Mouse (Mus musculus) testis, adult 2 months (tissue): ENCODE measurements at regions not wholly inside any gene's neighbourhood (a gene's known extent, or its start where the extent isn't known, plus 50 kb on each side); places are given as distances from the start of the nearest gene placed in this dataset.

Experiments used
- H3K27ac ChIP-seq: fragments of 200-500 bp; 2 replicates; pipeline ENCODE4 v1.5.1; 2012; ENCODE audit warnings: low read depth, low read length; ENCODE audit not compliant: control insufficient read depth, insufficient read depth
- H3K27me3 ChIP-seq: fragments of 200-500 bp; 2 replicates; pipeline ENCODE4 v1.6.1; 2012; ENCODE audit warnings: mild to moderate bottlenecking, low read length, moderate library complexity; ENCODE audit not compliant: control insufficient read depth, insufficient read depth
- H3K36me3 ChIP-seq: fragments of 200-500 bp; 2 replicates; pipeline ENCODE4 v1.6.1; 2012; ENCODE audit warnings: mild to moderate bottlenecking, low read length; ENCODE audit not compliant: control insufficient read depth, insufficient read depth
- H3K4me1 ChIP-seq: fragments of 200-500 bp; 2 replicates; pipeline ENCODE4 v1.6.1; 2012; ENCODE audit warnings: low read length; ENCODE audit not compliant: control insufficient read depth, insufficient read depth
- H3K4me3 ChIP-seq: fragments of 200-500 bp; 2 replicates; pipeline ENCODE4 v1.5.1; 2012; ENCODE audit warnings: low read depth, mild to moderate bottlenecking, low read length, moderate library complexity, mixed read lengths; ENCODE audit not compliant: control insufficient read depth
- CTCF ChIP-seq: fragments of 200-500 bp; IDR thresholded peaks from 2 replicates; pipeline ENCODE4 v1.5.1; 2012; ENCODE audit warnings: low read depth, mild to moderate bottlenecking, inconsistent platforms, low read length, moderate library complexity; ENCODE audit not compliant: control insufficient read depth, insufficient read depth, insufficient replicate concordance
- POLR2A ChIP-seq: fragments of 200-500 bp; IDR thresholded peaks from 2 replicates; pipeline ENCODE4 v1.6.1; 2012; ENCODE audit warnings: low read depth, mild to moderate bottlenecking, inconsistent platforms, low read length, moderate library complexity; ENCODE audit not compliant: control insufficient read depth

DNA sequence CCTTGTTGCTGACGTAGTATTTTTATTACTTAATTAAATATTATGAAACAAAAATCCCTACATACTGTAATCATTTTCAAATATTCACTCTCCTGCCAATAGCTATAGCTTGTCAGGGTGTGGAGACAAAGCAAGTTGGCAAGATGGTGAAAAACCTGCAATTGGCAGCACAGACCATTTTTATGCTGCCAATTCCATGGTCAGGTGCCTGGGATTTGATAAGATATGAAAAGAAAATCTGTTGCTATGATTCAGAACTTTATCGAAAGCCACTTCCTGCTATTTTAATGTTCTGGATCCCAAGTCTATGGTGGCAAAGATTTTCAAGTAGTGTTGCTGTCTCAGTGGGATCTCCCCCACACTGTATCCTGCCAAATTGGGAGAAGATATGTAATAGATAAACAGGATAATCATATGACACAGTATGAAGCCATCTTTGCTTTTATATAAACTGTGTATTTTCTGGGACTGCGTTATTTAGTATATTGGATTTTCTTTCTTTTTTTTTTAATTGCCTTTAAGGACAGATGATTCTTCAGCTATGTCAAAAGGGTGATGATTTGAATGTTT is 165.3 kb upstream of the Lrrc3b start:
- Histone ChIP-seq H3K36me3 (no peaks in the 10 kb centered on the region), H3K4me1 (no peaks in the 10 kb centered on the region), H3K4me3 (no peak overlapping the region), H3K27me3 (no peaks in the 10 kb centered on the region), H3K27ac (no peak overlapping the region)
- TF ChIP-seq CTCF = no peak
- TF ChIP-seq POLR2A = no peak

GRCm38 (mm10) chr14:15610166-15610565 is 171.4 kb upstream of the Lrrc3b start:
- Histone ChIP-seq H3K36me3 (no peaks in the 10 kb centered on the region), H3K27me3 (no peaks in the 10 kb centered on the region), H3K27ac (no peak overlapping the region), H3K4me1 (no peaks in the 10 kb centered on the region), H3K4me3 (no peak overlapping the region)
- TF ChIP-seq POLR2A = no peak
- no peak for TF ChIP-seq CTCF

DNA sequence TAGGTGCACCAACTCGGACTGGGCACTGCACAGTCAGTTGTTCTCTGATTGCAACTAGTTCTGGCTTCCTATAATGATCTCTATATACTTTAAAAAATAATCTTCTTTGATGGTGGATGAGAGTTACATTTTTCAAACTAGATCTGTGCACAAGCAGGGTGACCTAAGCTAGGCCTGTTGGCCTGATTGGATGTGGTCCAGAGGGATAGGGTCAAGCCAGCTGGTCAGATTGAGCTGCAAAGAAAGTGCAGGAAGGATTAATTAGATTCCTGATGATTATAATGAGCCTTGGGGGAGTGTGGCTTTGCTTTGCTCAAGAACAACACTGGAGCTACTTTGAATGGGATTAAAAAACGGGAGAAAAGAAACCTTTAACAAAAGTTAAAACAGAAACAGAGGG is 195.8 kb upstream of the Lrrc3b start:
- no peaks in the 10 kb centered on the region for H3K4me1 ChIP-seq
- no peak overlapping the region for H3K4me3 ChIP-seq
- no peaks in the 10 kb centered on the region for H3K36me3 ChIP-seq
- no peaks in the 10 kb centered on the region for H3K27me3 ChIP-seq
- TF ChIP-seq POLR2A (no peak), CTCF (no peak)
- no peak overlapping the region for H3K27ac ChIP-seq

- Histone ChIP-seq H3K4me3 (no peak overlapping the region), H3K36me3 (no peaks in the 10 kb centered on the region), H3K4me1 (no peaks in the 10 kb centered on the region), H3K27ac (no peak overlapping the region), H3K27me3 (no peaks in the 10 kb centered on the region)
- TF ChIP-seq CTCF (no peak), POLR2A (no peak)
Measured at GRCm38 (mm10) chr14:15637681-15638080, 198.9 kb upstream of the Lrrc3b start.

- Histone ChIP-seq H3K27me3 (no peaks in the 10 kb centered on the region), H3K27ac (no peak overlapping the region), H3K4me1 (no peaks in the 10 kb centered on the region), H3K4me3 (no peak overlapping the region), H3K36me3 (no peaks in the 10 kb centered on the region)
- no peak for TF ChIP-seq CTCF
Measured at GRCm38 (mm10) chr14:15638869-15639268, 200.1 kb upstream of the Lrrc3b start.

DNA sequence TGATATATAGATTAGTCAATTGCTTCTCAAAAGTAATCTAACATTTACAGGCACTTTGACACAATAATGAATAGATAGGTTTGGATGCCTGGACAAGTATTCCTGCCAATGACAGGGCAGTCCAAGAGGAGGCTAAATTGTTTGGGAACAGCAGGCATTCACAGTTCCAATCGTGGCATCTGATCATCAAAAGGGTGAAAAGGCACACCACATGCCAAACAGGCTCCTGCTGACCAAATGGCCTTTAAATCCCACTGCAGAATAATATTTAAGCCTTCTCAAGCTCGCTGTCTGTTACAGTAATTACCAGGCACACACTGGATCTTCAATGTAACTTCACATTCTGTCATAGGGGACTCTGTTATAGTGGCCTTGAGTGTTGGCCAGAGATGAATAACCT is 222.1 kb upstream of the Lrrc3b start:
- no peak for TF ChIP-seq CTCF
- no peak for TF ChIP-seq POLR2A
- Histone ChIP-seq H3K4me3 (no peak overlapping the region), H3K4me1 (no peaks in the 10 kb centered on the region), H3K27me3 (no peaks in the 10 kb centered on the region), H3K36me3 (no peaks in the 10 kb centered on the region), H3K27ac (no peak overlapping the region)

GRCm38 (mm10) chr14:15672292-15672691 is 233.5 kb upstream of the Lrrc3b start:
- Histone ChIP-seq H3K4me1 (no peaks in the 10 kb centered on the region), H3K36me3 (no peaks in the 10 kb centered on the region), H3K27me3 (no peaks in the 10 kb centered on the region), H3K4me3 (no peak overlapping the region), H3K27ac (no peak overlapping the region)
- TF ChIP-seq POLR2A (no peak), CTCF (no peak)

- TF ChIP-seq POLR2A (no peak), CTCF (no peak)
Measured at GRCm38 (mm10) chr14:15677218-15677617, 238.4 kb upstream of the Lrrc3b start.

More at GRCm38 (mm10) chr14:15677218-15677617, 238.4 kb upstream of the Lrrc3b start:
- Histone ChIP-seq H3K4me3 (no peak overlapping the region), H3K36me3 (no peaks in the 10 kb centered on the region), H3K27ac (no peak overlapping the region), H3K4me1 (no peaks in the 10 kb centered on the region), H3K27me3 (no peaks in the 10 kb centered on the region)
